Mouse (Mus musculus): Measurements from ENCODE around the gene Otud3.

- TF ChIP-seq CTCF (IDR thresholded peaks at IDR 0.05; ENCODE audit: control insufficient read depth, insufficient read depth, insufficient replicate concordance, low read depth, low read length) (no peak), POLR2A (IDR thresholded peaks at IDR 0.05; ENCODE audit: control insufficient read depth, low read depth, low read length) (no peak)
Observed at GRCm38 (mm10) chr4:138873864-138874263, 39.9 kb downstream of the Otud3 start, which contains the start of gene Gm13030.

Measured in testis, adult 2 months (tissue).